Mouse (Mus musculus) embryo, embryonic 10.5 days (tissue): Measurements from ENCODE around the gene Epha8.
A peak's percentile ranks its signal among the peaks of the same experiment; 100 is the strongest.

Experiments used
- DNase-seq: peaks from one replicate; pipeline ENCODE4 v3.0.0-alpha.2; 2015; ENCODE audit warnings: low spot score

Epha8 gene

DNA sequence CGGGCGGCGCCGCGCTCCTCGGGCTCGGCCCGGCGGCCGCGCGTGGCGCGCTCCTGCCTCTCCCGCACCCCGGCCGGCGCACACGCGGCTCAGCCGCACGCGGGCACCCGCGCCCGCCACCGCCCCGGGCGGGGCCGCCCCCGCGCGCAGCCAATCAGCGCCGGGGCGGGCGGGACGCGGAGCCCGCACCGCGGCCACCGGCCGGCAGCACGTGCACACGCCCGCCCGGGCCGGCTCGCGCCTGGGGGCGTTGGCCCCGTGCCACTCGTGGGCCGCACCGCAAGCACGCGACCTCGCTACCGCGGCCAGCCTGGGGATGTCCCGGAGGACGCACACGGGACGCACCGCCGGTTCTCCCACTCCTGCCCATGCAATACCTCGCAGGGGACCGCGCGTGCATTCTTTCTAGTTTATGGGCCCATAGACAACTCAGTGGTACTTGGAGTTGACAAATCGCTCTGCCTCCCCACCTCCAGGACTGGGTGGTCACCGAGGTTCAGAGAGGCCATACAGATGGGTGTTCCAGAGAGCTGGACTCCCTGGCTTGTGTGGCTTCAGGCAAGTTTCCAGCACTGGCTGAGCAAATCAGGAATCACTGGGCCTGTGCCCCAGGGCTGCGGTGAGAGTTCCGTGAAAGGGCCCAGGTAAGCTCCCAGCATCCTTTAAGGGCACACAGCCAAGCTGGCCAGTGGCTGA lies at the start of gene Epha8:
Gene Epha8 (minus strand): TSS at position 66 of the 696 bp plus-strand sequence.
- no peak for DNase-seq

DNA sequence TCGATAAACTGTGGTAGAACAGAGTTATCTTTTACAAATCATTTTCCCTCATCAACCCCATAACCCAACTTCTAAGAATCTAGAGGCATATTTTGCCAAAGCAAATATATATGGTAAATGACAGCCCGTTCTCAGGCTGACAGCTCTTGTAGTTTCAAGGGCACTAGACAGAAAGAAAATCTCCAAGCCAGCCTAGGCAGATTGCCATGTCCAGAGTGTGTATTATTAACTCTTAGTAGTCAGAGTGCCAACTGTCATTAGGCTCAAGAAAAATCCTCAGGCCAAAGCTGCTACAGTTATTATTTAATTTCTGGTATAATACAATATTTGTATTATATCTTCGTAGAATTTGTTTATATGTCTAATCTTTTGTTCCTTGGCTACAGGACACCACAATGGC lies 45.2 kb upstream of the Epha8 start:
- DNase-seq, result no peak

DNA sequence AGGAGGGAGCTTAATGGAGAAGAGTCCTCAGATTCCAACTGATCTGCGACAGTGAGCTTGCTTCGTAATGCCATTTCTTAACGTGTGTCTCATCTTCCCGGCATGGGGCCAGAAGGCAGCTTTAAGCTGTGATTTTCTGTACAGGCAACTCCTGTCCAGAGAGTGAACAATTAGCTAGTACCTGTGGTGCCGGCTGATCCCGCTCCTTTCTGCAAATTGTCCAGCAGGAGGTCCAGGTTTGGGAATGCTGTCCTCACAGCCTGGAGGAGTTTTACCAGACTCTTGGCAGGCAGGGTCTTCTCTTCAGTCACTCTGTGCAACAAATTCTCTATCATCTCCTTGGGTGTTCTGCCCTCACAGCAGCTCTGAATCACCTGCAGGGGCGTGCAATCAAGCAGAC lies 44.4 kb upstream of the Epha8 start:
- DNase-seq, result no peak

DNA sequence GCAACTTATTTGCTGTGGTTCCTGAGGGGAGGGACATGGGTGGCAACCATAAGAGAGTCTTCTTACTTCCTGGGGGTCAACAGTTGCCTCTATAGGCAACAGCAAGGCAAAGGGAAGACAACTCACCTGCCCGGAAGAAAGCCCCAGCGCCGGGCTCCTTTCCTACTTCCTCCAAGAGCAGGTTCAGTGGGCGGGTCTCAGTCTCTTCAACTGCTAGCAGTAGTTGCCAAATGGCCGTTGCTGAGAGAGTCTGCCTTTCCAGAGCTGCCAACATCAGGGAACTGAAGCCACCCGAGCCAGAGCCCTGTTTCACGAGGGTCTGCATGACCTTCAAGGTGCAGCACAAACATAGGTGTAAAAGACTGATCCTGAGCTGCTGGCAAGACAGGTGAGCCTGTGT lies 41.8 kb upstream of the Epha8 start:
- no peak for DNase-seq

DNA sequence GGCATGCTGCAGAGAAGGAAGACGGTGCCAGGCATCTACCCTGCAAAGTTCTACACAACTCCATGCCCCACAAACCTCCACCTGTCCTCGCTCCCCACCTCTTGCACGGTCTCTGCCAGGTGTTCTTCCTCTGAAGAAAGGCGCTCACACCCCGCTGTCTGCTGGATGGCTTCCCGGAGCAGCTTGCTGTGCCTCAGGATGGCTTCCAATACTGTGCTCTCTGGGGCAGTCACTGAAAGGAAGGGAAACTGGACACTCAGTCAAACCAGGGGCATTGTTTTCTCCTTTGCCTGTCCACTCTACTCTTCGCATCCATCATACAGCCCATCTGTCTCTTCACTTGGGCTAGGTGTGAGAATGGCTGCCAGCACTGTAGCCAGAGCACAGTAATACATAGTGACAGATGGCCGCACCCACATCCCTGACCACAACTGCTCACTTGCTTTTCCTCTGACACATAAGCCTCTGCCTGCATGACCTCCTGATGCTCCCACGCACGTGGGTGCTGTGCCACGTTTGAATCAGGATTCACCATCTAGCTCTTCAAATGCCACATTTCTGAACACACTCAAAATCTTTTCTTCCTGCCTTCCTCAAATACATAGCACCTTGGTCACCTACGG lies 41.2 kb upstream of the Epha8 start:
- DNase-seq, result no peak

DNA sequence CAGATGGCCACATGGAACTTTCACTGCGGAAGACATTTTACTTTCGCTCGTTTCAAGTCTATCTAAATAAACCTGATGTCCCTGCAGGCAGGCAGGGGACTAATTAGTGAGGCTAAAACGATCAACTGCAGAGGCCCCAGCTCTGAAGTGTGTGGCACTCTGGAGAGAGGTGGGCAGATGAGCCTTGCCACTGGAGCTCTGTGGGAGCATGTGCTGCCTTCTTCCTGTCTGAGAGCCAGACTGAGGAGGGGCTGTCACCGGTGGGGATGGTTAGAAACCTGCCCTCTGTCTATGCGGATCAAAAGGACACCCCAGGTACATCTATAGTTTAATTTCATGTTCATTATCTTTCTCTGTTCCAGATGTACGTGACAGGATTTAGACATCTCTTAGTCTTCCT lies 40.3 kb upstream of the Epha8 start:
- DNase-seq, result no peak

DNA sequence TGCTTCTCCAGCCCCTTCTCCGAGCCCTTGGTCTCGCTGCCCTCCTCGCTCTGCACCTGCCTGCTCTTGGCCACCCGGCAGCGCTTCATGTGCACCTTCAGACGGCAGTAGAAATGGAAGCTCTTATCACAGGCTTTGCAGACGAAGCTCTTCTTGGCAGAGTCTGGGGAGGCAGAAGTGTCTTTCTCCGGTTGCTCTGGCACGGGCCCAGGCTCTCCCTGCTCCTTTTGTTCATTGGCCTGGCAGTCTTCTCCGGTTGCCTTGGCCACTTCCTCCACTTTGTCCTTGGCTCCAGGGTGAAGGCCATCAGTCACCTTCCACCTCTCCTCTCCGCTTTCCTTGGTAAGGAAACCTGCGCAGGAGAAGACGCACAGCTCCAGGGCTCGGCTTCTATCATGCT lies 38.7 kb upstream of the Epha8 start:
- no peak for DNase-seq

DNA sequence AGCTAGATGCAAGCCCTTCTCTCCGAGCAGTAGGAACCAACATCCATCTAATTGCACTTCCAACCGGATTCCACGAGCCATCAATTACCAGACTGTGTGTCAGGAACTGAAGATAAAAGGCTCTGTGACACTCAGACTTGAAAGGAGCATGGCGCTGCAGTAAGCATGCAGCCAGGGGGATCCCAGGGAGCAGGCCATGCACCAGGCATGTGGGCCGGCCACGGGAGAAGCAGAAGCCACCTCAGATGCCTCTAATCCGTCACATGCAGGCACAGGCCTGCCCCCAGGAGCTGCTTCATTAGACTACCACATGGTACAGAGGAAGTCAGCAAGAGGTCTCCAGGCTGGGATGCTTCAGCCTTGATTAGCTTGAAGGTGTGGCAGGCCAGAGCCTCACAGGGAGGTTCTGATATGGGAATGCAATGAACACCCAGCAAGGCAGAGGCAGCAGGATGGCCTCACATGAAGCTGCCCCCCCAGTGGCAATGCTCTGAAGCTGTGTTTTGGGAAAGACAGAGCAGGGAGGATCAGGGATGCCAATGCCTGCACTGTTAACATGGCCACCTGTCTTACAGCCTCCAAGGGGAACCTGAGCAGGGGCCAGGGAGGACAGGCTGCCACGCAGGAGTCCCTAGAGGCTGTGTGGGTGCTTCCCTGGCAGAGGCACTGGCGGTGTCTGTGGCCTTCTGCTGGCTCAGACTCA lies 25.5 kb upstream of the Epha8 start:
- no peak for DNase-seq

DNA sequence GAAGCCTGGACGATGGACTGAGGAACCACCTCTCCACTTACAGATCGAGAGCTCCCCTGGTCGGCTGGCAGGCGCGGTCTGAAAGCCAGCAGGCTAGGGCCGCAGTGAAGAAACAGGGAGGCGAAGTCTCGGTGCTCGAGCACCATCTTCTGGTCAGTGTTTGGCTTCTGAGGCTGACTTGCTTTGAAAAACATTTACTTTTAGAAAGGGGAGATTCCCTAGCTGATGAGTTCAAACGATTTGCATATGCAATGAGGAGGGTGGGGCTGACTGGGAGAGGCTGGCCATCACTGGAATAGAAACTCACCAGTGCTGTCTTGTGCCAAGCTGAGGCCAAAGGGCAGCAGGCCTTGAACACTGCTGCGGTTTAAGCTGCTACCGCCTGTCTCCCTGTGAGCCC lies 24.7 kb upstream of the Epha8 start:
- peak; percentile 87 for DNase-seq

DNA sequence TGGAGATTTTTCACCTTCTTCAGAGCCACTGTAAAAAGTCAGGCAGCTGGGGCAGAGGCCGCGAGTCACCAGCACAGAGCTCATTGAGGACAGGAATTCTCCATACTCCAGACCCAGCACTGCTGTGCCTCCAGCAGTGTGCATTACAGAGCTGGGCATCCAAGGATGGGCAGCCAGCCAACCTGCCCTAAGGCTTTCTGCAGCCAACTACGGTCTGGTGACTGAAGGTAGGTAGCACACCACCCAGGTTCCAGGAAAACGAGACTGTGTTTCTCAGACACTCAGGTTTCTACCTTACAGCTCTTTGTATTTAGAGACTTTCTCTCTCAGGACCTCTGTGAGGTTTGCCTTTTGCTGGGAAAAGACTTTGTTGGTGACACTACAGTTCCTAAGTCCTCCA lies 24.3 kb upstream of the Epha8 start:
- DNase-seq, result no peak

DNA sequence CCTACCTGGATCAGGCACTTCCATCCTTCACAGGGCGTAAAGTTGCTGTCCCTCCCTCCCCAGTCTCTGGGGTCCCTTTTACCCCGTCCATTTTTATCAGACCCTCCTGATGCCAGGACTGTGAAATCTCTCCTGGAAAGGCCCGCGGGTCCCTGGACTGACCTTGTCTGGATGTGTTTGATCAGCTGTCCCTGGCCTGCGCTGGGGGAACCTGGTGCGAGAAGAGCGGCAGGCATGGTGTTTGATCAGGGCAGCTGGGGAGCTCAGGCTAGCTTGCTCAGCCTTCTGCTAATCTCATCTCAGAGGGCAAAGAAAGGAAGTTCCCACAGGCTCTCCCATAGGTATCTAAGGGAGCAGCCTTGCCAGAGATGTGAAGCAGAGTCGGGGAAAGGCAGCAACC lies 20.6 kb upstream of the Epha8 start:
- no peak for DNase-seq

DNA sequence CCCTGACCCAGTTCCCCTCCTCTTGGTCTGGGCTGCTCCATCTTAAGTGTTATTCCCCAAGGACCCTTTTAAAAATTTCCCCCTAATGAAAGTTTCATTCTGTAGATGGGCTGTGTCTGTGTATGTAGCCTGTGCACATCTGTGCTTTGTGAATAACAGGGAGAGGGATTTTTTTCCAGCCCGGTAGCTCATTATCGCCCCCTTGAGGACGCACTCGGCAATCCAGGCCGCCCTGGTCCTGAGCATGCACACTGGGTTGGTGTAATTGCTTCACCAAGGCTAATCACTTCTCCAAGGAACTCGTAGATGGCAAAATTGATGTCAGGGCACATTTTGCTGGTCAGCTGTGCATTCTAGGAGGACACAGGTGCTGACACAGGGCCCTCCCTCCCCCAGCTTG lies 14.3 kb upstream of the Epha8 start:
- peak; percentile 73 for DNase-seq

DNA sequence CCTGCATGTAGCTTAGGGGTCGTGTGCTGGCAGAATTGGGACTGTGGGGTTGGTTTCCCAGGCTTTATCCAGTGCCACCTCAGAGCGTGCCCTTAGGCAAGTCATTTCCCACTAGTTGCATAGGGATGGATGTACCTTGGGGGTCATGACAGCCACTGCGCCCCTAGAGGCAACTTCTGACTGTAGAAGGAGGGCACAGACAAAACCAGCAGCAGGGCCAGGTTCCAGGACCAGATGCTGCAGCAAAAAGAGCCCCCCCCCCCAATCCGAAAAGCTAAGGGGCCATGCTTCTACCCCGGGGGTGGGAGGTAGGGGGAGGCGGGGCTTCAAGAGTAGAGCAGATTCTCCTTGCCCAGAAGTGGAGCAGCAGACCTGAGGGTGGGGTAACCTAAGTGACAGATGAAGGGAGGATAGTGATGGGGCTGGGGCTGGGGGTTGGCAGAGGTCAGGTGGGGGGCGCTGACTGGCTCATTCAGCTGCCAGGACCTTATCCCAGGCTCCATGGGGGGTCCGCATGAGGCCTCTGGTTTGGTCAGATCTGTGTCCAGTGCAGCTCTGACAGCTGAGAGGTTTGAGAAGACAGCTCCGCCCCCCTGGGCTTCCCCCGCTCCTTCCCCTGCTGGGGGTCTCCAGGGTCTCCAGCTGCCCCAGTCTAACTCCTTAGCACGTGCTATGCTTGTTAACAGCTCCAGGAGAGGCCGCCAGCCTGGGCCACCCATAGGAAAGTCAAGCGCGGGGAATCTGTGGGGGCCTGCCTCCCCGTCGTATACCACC lies 13.1 kb upstream of the Epha8 start:
- no peak for DNase-seq

DNA sequence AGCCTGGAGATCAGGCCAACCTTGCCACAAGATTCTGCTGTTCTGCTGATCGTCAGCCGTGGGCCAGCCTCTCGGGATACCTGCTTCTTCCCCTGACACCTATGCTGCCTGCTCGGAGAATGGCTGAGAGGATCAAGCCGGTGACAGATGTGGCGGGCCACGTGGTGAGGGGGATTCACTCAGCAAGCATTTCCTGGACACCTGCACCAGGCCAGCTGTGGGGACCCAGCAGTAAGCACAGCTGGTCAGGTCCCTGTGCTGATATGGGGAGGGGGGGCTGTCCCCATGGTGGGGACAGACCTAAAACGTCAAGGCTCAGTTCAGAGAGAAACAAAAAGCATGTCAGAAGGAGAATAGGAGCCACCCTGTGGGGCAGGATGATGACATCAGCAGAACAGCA lies 12.5 kb upstream of the Epha8 start:
- DNase-seq, result no peak

DNA sequence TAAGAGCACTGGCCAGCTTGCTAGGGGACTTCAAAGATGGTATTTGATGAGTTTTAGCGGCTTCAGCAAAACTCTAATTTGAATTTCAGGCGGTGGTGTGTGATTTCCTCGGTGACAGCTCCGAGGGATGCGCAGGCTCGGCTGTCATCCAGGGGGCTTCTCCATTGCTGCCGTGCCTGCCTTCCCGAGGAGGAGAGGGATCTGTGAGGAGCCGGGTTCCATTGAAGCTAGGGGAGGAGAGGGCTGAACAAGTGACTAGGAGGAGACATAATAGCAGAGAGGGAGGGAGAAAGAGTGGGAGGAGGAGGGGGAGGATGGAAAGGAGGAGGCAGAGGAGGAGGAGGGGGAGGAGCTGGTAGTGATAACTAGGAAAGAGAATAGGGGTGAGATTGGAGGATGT lies 10.9 kb upstream of the Epha8 start:
- DNase-seq, result no peak

DNA sequence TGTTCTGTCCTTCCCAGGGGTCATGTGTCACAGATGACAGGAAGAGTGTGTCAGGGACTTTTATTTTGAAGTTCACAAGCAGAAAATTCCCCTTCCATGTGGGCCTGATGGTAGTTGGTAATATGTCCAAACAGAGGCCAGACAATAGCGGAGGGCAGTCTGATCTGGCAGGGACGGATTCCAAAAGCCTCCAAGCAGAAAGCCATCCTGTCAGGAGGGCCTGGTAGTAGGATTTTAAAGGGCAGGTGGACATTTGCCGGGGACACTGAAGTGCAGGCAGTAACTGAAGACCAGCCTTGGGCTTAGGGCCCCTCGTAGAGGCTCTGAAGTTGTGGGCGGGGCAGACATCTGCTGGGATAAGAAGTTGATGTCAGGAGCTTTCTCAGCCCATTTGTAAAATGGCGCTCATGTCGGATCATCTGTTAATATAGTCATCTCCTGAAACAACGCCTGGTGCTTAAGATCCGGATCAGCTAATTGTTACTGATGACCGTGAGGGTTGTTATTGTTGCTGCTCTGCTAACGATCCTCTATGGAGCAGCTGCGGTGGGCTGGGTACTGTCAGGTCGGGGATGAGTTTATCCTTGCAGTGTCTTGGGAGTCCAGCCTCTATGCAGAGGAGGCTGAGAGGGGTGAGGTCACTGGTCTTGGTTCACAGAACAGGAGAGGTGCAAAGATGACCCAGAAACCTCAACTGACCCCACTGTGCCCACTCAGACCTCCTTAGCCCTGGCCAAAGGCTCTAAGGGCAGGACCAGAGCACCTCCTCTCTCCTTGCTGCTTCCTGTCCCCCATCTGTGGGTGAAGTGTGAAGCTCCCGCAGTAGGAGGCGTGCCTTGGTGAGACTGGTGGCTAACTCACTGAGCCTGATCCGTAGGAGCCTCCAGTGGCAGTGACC lies 10.1 kb upstream of the Epha8 start:
- no peak for DNase-seq

DNA sequence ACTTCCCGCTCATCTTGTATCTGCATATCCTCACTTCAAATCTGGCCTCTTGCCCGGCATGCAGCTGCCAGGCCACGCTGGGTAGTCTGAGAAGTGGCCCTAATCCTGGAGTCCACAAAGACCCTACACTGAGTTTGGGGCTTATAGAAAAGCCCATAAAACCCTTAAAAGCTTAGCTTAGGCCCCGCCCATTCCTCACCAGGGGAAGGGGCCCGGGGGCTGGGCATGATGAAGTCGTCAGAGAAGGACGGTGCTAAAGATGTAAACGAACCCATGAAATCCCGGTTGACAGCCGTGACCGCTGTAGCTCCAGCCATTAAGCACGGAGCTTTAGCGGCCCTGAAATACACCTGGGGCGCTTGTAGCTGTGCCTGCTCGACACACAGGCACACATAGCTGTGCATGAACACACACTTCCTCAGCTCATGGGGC lies 8.4 kb upstream of the Epha8 start:
- DNase-seq, result peak; percentile 62

DNA sequence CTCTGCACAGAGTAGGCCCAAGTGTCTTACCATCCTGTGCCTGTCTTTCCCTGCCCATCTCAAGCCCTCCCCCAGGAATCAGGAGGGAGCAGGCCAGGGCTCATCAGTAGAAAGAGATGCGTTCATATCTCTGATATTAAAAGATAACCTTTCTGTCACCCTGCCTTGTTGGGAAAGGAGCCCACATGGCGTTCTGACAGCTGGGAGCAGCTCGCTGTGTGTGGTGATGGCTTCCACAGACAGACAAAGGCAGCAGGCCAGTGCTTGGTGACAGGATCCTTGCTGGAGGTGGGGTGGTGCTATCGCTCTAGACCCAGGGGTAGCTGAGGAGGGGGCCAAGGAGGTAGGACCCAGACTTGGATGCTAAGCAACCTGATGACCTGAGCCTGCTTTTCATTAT lies 5.8 kb upstream of the Epha8 start:
- DNase-seq, result no peak

DNA sequence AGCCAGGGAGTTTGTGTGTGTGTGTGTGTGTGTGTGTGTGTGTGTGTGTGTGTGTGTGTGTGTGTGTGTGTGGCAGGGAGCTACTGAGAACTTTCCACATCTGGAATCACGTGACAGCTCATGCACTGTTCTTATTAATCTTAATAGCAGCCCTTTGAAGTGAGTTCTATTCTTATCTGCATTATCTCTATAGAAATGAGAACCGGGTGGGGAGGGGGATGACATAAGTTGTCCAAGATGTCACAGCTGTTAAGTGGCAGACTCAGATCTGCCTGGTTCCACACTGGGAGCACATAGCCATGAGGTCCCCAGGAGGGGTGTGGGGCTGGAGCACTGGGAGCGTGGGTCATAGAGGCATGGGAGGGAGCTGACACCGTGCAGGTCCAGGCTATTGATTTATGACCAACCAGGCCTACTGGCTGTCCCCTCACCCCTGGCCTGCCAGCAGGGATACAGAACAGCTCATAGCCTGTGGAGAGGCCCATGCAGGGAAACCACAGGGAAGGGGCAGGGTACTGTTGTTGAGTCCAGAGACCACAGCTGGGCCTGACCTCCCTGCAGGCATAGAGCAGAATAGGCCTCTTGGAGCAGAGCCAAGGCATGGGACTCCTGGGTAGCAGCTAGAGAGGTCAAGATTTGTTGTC lies 5.1 kb upstream of the Epha8 start:
- peak; percentile 48 for DNase-seq

DNA sequence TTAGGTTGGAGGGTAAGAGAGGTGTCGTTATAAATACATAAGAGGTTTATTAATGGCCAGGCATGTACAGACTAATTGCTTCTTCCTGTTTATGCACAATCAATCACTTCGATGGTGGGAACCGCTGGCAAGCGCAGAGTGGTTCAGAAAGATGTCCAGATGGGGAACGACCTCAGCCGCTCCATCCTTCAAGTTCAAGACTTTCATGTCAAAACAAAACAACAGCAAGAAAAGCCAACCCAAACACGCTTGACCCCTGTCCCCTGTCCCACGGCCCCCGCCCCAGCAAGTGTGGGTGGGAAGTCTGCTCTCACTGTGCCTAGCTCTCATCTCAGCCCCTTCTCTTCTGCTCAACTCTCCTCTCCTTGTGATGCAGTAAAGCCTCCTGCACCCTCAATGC lies 4.0 kb upstream of the Epha8 start:
- DNase-seq, result no peak

DNA sequence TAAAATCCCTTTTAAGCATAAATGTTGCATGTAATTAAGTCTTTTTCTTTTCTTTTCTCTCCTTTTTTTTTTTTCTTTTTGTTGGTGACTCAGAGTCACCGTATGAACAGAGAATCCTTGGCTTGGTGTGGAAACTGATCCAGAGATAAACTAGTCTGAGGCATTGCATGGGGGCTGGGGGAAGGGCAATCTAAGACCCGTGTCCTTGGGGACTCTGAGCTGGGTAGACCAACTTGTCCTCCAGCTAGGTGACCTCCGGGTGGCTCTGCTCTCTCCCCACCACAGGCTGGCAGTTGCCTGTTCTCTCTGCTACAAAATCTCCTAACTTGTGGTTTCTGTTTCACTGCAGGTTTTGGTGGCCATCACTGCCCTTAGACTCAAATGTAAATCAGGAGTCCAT lies 3.5 kb upstream of the Epha8 start:
- DNase-seq, result no peak
